ENCODE assay signal across 8 mouse cellular contexts in the genomic region with DNA sequence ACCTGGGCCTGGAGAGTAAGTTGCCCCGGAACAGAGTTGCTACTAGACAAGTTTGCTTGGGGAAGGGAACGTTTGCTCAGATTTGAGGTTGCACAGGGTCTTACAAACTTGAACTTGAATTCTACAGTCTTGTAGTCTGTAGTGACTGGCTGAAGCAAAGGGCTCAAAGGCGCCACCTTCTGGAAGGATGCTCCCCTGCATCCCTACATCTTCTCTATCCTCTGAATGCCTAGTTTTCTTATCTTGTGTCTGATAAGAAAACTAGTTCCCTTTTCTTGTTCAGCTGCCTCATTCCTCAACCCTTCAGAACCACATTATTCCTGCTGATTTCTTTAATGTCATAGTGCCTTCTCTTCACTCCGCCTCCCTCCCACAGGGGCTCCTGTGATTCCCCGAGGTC.
A peak's percentile ranks its signal among the peaks of the same experiment; 100 is the strongest.
DNase-seq lines count a peak whose midpoint lies in the region; ATAC-seq and TF ChIP-seq lines count a peak whose summit lies in the region.
"Not testable (repeated sequence)": the region's sequence is repeated elsewhere in the genome, so short reads cannot be mapped to it uniquely, and the experiment has no call there.

No protein-coding gene starts in this region.

- WGBS in bone marrow, adult 2 months: 51% methylated on average over 5 of the region's 5 CpGs
- 60% methylated on average over 5 of the region's 5 CpGs for WGBS in lung, postnatal 0 days
- 53% methylated on average over 5 of the region's 5 CpGs for WGBS in small intestine, adult 2 months

- H3K27me3 ChIP-seq in lung, postnatal 0 days (replicated peaks; ENCODE audit: insufficient read depth, low read length); small intestine, adult 2 months (ENCODE audit: control insufficient read depth, insufficient read depth, low read length): not testable (repeated sequence)

- H3K36me3 ChIP-seq in lung, postnatal 0 days (ENCODE audit: insufficient read depth, low read length); small intestine, adult 2 months (ENCODE audit: control insufficient read depth, insufficient read depth, low read length): not testable (repeated sequence)

- H3K4me3 ChIP-seq in bone marrow, adult 2 months (replicated peaks; ENCODE audit: control insufficient read depth, low read depth, low read length); lung, postnatal 0 days (ENCODE audit: low read depth, low read length); small intestine, adult 2 months (ENCODE audit: low read depth, low read length): not testable (repeated sequence)

- H3K27ac ChIP-seq in bone marrow, adult 2 months (ENCODE audit: control insufficient read depth, insufficient read depth, low read depth, low read length, poor library complexity); lung, postnatal 0 days (ENCODE audit: low read length); small intestine, adult 2 months (ENCODE audit: insufficient read depth, low read depth, low read length): not testable (repeated sequence)

- H3K4me2 ChIP-seq in lung, postnatal 0 days (replicated peaks; ENCODE audit: low read depth, low read length): not testable (repeated sequence)

- H3K9me3 ChIP-seq in lung, postnatal 0 days (ENCODE audit: low read length): not testable (repeated sequence)

- ATAC-seq in lung, postnatal 0 days: not testable (repeated sequence)

- H3K4me1 ChIP-seq in bone marrow, adult 2 months (ENCODE audit: control insufficient read depth, insufficient read depth, low read length); lung, postnatal 0 days (ENCODE audit: insufficient read depth, low read depth, low read length); small intestine, adult 2 months (ENCODE audit: control insufficient read depth, insufficient read depth, insufficient read length, low read length): not testable (repeated sequence)

- TF ChIP-seq EP300 in lung, postnatal 0 days (IDR thresholded peaks at IDR 0.05): not testable (repeated sequence)

- DNase-seq in A20 (ENCODE audit: low read depth, low spot score) (peak; percentile 75), MEL-GATA-1-ER (ENCODE audit: extremely low read depth, low read depth) (peak; percentile 39)
- peak; percentile 11 to 19 for DNase-seq in heart, postnatal 14 days
- peak; percentile 9 for DNase-seq in kidney, postnatal 14 days
- DNase-seq in lung, postnatal 0 days (ENCODE audit: low spot score): not testable (repeated sequence)
- DNase-seq in urinary bladder, postnatal 25 days (ENCODE audit: low spot score): peak; percentile 15

- TF ChIP-seq POLR2A in bone marrow, adult 2 months (IDR thresholded peaks at IDR 0.05; ENCODE audit: borderline replicate concordance, control insufficient read depth, low read depth, low read length); small intestine, adult 2 months (IDR thresholded peaks at IDR 0.05; ENCODE audit: low read depth, low read length): not testable (repeated sequence)

- peak; percentile 43 for TF ChIP-seq CTCF in bone marrow, adult 2 months (IDR thresholded peaks at IDR 0.05; ENCODE audit: control insufficient read depth, insufficient read depth, low read length)
- peak; percentile 37 for TF ChIP-seq CTCF in lung, postnatal 0 days (IDR thresholded peaks at IDR 0.05)
- peak; percentile 30; the same call in 1 of the 2 replicates for TF ChIP-seq CTCF in small intestine, adult 2 months (IDR thresholded peaks at IDR 0.05; ENCODE audit: extremely low read depth, insufficient read length, insufficient replicate concordance, low read depth, low read length)

- intact Hi-C loops in heart, postnatal 14 days (cut with DNase I): not testable (repeated sequence)

- H3K9ac ChIP-seq in lung, postnatal 0 days (replicated peaks; ENCODE audit: low read depth): not testable (repeated sequence)
